Mouse (Mus musculus) liver (tissue): ENCODE data around the gene Tmem45b.
"Not testable (repeated sequence)": the region's sequence is repeated elsewhere in the genome, so short reads cannot be mapped to it uniquely, and the experiment has no call there.

Experiments
- DNase-seq: peaks from one replicate; pipeline ENCODE4 v3.0.0-alpha.2; 2020; ENCODE audit warnings: mixed read lengths

Gene Tmem45b

DNA sequence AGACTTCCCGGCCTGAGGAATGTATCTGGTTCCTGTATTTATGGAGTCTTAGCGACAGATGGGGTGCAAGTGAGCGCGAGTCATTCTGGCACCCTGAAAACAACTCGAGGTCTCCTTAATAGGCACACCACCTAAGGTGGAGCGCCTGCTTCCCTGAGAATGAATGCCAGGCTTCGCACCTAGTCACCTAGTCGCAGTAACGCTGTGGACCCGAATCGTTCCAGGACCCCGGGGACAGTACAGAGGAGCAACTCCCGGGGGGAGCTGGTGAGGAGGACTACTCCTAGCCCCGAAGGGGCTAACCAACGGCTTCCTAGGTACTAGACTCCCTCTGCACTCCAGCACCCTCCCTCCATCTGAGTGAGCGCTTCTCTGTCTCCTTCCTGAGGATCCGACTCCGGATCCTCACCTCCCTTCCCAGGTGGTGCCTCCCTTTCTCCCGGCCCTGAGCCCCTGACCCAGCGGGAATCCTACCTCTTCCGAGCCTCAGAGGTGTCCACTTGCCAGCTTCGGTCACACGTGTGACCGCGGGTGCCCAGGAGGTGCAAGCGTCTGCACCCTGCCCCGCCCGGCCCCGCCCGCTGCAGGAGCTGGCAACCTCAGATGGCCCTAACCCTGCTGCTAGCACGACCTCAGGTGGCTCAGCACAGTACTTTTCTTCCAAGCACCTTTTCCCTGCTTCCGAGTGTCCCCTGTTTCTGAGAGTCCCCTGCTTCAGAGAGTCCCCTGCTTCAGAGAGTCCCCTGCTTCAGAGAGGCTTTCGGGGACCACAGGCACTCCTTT lies at the start of gene Tmem45b:
Gene Tmem45b (minus strand): TSS at position 771 of the 783 bp plus-strand sequence.
- DNase-seq, result no peak

GRCm38 (mm10) chr9:31508189-31508588 lies 43.9 kb upstream of the Tmem45b start:
- DNase-seq, result no peak

- DNase-seq, result not testable (repeated sequence)
These were observed 37.0 kb upstream of the Tmem45b start for GRCm38 (mm10) chr9:31501221-31501620.

GRCm38 (mm10) chr9:31463190-31463589 lies 1.1 kb downstream of the Tmem45b start:
- no peak for DNase-seq

DNA sequence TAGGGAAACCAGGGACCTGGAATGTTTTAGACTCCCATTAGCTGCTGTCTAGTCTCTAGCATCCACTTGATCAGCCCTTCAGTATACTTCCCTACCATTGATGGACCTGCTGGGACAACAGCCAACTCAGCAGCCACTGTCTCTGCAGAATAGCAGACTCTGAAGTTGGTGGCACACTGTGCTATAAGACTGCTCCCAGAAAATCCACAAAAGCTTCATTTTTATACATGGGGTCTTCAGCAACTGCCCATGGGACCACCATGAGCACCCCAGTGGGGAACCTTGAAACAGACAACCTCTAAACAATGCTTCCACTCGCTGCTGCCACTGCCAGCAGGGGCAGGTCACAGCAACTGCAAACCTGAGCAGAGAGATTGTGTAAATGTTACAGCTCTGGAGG lies 9.9 kb downstream of the Tmem45b start:
- DNase-seq, result no peak

- DNase-seq, result no peak
These were observed 12.1 kb downstream of the Tmem45b start for GRCm38 (mm10) chr9:31452166-31452565.

GRCm38 (mm10) chr9:31449145-31449772 lies 15.0 kb downstream of the Tmem45b start:
- DNase-seq, result no peak

- no peak for DNase-seq
These were observed 20.0 kb downstream of the Tmem45b start for GRCm38 (mm10) chr9:31444236-31444635.

DNA sequence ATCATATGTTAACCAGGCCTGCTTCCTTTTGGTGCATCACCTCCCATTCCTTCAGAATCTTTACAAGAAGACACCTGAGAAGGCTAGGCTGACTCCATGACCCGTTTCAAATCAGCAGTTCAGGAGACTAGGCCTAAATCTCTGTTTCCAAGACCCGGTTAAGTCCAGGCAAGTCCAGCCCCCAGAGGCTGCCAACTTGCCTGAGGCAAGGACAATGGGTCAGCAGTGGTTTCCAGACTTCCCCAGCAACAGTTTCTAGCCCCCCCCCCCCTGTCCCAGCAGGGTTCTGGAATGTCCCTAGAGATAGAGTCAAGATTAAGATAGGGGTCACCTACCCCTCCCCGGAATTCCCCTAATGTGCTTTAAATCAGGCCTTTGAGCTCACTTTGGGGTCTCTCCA lies 22.8 kb downstream of the Tmem45b start:
- DNase-seq, result no peak

DNA sequence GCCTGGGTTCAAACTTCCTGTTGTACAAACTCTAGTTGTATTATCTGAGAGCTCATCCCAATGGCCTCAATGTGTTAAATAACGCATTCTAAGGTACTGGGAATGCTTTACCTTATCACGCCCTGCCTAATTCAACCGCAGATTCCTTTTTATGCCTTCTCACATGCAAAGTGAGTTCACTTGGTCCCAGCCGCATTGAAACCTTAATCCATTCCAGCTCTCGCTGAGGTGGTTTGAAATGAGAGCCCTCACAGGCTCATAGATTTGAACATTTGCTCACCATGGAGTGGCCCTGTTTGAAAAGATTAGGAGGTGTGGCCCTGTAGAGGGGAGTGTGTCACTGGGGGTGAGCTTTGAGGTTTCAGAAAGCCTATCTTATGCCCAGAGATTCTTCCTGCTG lies 23.9 kb downstream of the Tmem45b start:
- DNase-seq, result no peak

DNA sequence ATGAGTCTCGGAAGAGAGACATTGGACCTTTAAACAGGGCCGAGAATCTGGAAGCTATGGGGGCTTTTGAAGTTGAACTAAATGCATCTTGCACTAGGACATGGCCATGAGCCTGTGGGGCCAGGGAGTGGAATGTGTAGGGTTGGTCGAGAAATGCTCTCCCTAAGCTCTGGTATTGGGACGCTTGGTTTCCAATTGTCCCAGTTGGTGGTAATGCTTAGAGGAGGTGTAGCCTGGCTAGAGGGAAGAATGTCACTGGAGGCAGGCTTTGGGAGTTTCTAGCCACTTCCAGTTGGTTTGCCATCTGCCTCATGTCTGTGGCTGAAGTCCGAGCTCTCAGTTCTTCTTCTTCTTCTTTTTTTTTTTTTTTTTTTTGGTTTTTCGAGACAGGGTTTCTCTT lies 24.9 kb downstream of the Tmem45b start:
- DNase-seq, result no peak

GRCm38 (mm10) chr9:31438834-31439233 lies 25.4 kb downstream of the Tmem45b start:
- no peak for DNase-seq

DNA sequence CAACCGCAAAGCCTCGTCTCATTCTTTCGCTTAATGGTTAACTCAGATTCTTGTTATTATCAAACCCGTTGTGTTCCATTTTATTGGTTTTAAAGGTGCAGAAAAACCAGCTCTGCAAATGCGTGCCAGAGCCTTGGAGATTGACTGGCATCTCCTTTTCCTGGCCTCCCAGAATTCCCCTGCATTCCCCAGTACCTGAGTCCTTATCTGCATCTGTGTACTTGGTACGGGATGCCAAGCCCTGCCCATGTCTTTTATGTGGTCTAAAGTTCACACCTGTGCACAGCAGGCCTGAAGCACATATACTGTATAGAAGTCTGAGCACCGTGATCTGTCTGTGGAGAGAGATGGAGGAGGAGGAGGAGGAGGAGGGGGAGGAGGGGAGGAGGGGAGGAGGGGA lies 26.4 kb downstream of the Tmem45b start:
- DNase-seq, result no peak

- DNase-seq, result no peak
These were observed 28.8 kb downstream of the Tmem45b start for GRCm38 (mm10) chr9:31435415-31435814.

- no peak for DNase-seq
These were observed 30.8 kb downstream of the Tmem45b start for GRCm38 (mm10) chr9:31433431-31433830.

GRCm38 (mm10) chr9:31432336-31432975 lies 31.8 kb downstream of the Tmem45b start:
- DNase-seq, result no peak

DNA sequence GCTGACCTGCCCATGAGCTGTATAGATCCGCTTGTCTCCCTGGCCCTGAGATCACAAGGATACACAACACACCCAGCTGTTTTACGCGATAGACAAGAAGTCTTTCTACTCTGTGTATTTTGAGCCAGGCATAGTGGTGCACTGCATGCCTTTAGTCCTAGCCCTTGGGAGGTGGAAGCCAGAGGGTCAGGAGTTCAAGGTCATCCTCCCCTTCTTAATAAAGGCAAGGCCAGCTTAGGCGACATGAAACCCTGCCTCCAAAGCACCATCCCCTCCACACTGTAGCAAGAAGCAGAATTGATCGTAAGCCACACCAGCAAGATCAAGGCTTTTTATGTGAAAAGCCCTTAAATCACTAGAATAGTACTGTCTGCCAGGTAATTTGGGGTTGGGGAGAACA lies 32.5 kb downstream of the Tmem45b start:
- no peak for DNase-seq

DNA sequence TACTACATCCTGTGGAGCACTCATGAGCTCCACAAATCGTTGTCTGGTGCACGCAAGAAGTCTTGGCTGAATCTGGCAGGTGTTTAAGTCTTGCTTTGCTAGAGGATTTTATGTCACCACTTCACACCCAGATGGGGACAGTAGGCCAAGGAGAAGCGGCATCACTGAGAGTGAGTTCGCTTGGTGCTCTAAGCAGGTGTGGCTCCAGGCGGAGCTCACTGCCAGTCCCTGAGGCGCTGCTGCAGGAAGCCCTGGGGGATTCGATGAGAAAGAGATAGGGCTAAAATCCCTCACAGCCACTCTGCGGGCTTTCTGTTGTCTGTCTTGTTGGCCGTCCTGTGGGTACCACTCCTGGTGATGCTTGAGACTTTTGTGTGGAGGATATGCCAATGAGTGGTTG lies 34.3 kb downstream of the Tmem45b start:
- no peak for DNase-seq

DNA sequence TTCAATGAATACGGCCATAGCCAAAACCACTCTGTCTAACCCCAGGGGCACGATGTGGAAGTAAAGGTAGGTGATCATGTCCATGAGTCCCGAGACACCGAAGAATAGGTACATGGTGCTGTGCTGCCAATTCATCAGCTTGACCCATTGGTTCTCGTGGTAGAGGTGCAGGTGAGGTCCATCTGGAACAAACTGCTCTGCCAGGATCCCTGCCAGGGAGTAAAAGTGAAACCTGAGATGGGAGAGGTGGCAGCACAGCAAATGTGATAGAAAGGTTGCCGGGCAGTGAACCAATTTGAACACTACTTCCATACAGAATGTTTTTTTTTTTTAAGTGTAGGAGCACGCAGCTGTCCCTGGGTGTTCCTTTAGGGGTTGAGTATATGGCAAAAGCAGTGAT lies 35.3 kb downstream of the Tmem45b start:
- no peak for DNase-seq

GRCm38 (mm10) chr9:31422143-31422542 lies 42.1 kb downstream of the Tmem45b start:
- DNase-seq, result peak; percentile 69

DNA sequence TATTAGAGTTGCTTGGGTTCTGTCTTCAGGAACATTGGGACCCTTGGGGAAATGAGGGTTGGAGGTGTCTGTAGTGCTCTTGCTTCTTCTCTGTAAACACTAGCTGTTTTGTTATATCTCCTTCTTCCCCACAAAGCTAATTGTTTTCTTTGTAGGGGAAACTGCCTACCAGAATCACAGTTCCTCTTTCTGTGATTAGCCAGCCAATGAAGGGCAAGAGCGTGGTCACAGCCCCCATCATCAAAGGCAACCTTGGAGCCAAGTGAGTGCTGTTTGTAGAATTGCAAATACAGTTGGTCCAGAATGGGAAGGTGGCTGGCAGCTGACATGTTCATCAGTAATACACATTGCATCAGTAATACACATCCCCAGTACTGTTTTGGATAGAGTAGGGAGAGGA lies 45.4 kb downstream of the Tmem45b start:
- no peak for DNase-seq

DNA sequence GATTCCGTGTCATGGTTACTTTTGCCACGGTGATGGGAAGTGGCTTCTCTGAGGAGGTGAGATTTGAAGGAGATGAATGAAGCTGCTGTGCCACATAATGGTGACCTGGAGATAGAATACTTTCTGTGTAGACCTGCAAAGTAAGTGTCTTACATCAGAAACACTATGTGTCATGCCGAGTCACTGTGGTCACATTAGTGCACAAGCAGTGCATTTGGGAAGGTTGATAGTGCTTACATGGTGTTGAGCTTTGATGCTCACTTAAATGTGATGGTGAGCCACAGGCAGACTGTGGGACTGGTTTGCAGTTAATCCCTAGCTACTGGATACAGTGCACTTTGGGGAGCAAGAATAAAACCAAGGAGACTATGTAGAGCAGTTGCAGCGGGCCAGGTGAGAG lies 52.1 kb downstream of the Tmem45b start:
- no peak for DNase-seq

GRCm38 (mm10) chr9:31405217-31405616 lies 59.0 kb downstream of the Tmem45b start:
- peak; percentile 37 for DNase-seq

DNA sequence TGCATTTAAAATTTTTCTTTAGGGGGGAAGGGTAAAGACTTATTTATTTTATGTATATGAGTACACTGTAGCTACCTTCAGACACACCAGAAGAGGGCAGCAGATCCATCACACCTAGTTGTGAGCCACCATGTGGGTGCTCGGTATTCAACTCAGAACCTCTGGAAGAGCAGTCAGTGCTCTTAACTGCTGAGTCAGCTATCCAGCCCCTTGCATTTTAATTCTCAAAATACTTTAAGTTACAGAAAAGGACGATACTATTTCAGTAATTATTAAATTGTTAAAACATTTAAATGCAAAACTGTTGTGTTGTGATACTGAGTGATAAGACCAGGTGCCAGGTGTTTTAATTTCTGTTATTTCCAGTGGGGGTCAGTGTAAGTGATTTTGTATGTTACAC lies 60.0 kb downstream of the Tmem45b start:
- no peak for DNase-seq
